In the genomic region with DNA sequence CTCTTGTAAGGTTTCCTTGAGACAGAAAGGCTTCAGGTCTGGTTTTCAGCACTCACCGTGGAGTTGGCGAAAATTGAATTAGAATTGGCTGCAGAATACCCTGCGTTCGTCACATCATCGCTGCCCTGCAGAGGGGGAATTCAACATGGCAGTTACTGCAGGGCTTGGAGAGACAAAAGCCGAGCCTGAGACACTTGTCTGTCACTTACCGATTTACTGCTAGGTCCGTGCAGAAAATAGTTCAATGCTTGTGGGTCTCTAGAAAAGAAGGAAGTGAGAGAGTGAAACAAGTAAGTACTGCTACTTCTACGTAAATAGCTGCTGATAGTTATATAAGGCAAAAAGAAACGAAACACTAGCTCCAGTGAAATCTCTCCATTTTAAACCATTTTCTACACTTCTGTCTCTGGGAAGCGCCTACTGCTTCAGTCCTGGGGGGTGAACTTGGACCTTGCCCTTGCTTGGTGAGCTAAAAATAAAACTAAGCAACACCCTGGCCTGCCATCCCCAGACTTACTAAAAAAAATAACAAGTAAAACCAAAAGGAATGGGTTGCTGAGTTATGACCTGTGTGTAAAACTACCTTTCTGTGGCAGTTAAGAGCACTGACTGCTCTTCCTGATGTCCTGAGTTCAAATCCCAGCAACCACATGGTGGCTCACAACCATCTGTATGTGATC, we compare ENCODE assay signal across 14 mouse cellular contexts. TPM values are rescaled to one million over a fixed set of nuclear protein-coding genes. Genes with fewer than 3 reads are reported as not detected.
A peak's percentile ranks its signal among the peaks of the same experiment; 100 is the strongest.
DNase-seq lines count a peak whose midpoint lies in the region; ATAC-seq and TF ChIP-seq lines count a peak whose summit lies in the region.
"Had no signal": no experiment of that assay in that cellular context is flagged by ENCODE, and none has a peak within 500 bp of the region (broad histone marks: within the 10 kb centered on the region; RNA-seq: fewer than 3 reads in every experiment).

No protein-coding gene starts in this region.

- DNase-seq in kidney, adult 2 months, result peak; percentile 73
- DNase-seq in thymus, postnatal 0 days (ENCODE audit: low spot score), result peak; percentile 18
- no peak for DNase-seq in thymus, postnatal 10 days (ENCODE audit: low spot score in 2 of 2)
- DNase-seq in left cerebral cortex, postnatal 10 days (ENCODE audit: extremely low spot score in 1 of 2, low spot score in 2 of 2), result no peak
- DNase-seq: cerebellum, postnatal 10 days; gastrocnemius, postnatal 10 days; lung, postnatal 36 days; right cerebral cortex, postnatal 4 days had no signal

- H3K27me3 ChIP-seq in kidney, adult 2 months (replicated peaks; ENCODE audit: control insufficient read depth, insufficient read depth, low read length), result no peaks in the 10 kb centered on the region
- no peaks in the 10 kb centered on the region for H3K27me3 ChIP-seq in kidney, embryonic 14.5 days (ENCODE audit: control insufficient read depth, insufficient read depth, low read length)
- H3K27me3 ChIP-seq in forebrain, embryonic 13.5 days, result no peaks in the 10 kb centered on the region
- no peaks in the 10 kb centered on the region for H3K27me3 ChIP-seq in intestine, embryonic 16.5 days (replicated peaks; ENCODE audit: control insufficient read depth, insufficient read depth, low read length)
- H3K27me3 ChIP-seq: embryonic facial prominence, embryonic 12.5 days; heart, embryonic 15.5 days had no signal

- WGBS in kidney, adult 2 months, result 60% methylated on average over 11 of the region's 11 CpGs
- 89% methylated on average over 11 of the region's 11 CpGs for WGBS in kidney, embryonic 14.5 days
- 89% methylated on average over 11 of the region's 11 CpGs for WGBS in forebrain, embryonic 13.5 days
- 88% methylated on average over 11 of the region's 11 CpGs for WGBS in intestine, embryonic 16.5 days

- no peaks in the 10 kb centered on the region for H3K9me3 ChIP-seq in kidney, embryonic 14.5 days (ENCODE audit: control insufficient read depth, low read length)
- no peaks in the 10 kb centered on the region for H3K9me3 ChIP-seq in forebrain, embryonic 13.5 days (replicated peaks)
- H3K9me3 ChIP-seq in intestine, embryonic 16.5 days (ENCODE audit: control insufficient read depth, low read length), result no peaks in the 10 kb centered on the region
- H3K9me3 ChIP-seq: embryonic facial prominence, embryonic 12.5 days; heart, embryonic 15.5 days had no signal

- no peak for TF ChIP-seq POLR2A in kidney, adult 2 months (IDR thresholded peaks at IDR 0.05; ENCODE audit: low read depth, low read length)

- H3K4me3 ChIP-seq in kidney, adult 2 months (ENCODE audit: insufficient read depth, low read depth, low read length), result no peak overlapping the region
- no peak overlapping the region for H3K4me3 ChIP-seq in kidney, embryonic 14.5 days (ENCODE audit: low read length)
- no peak overlapping the region for H3K4me3 ChIP-seq in forebrain, embryonic 13.5 days
- H3K4me3 ChIP-seq in intestine, embryonic 16.5 days (ENCODE audit: low read length), result no peak overlapping the region
- H3K4me3 ChIP-seq: embryonic facial prominence, embryonic 12.5 days; heart, embryonic 15.5 days had no signal

- intact Hi-C loops in left cerebral cortex, postnatal 10 days (cut with DNase I), result no loop called here

- H3K27ac ChIP-seq in kidney, adult 2 months (ENCODE audit: insufficient read depth, low read depth, low read length), result peak overlapping the region; percentile 18; the same call in 1 of the 2 replicates
- no peak overlapping the region for H3K27ac ChIP-seq in kidney, embryonic 14.5 days (ENCODE audit: low read depth, low read length)
- no peak overlapping the region for H3K27ac ChIP-seq in forebrain, embryonic 13.5 days
- H3K27ac ChIP-seq in intestine, embryonic 16.5 days (ENCODE audit: low read length), result no peak overlapping the region
- H3K27ac ChIP-seq: embryonic facial prominence, embryonic 12.5 days; heart, embryonic 15.5 days had no signal

- H3K36me3 ChIP-seq in kidney, adult 2 months (ENCODE audit: control insufficient read depth, insufficient read depth, low read length), result no peaks in the 10 kb centered on the region; the same call in none of the 2 replicates
- H3K36me3 ChIP-seq in kidney, embryonic 14.5 days (ENCODE audit: control insufficient read depth, insufficient read depth, low read length), result peaks cover 14% of the 10 kb centered on the region
- peaks cover 40% of the 10 kb centered on the region for H3K36me3 ChIP-seq in forebrain, embryonic 13.5 days (ENCODE audit: poor library complexity, severe bottlenecking)
- H3K36me3 ChIP-seq in intestine, embryonic 16.5 days (ENCODE audit: control insufficient read depth, insufficient read depth, low read length), result peaks cover 18% of the 10 kb centered on the region

- ATAC-seq in kidney, embryonic 14.5 days (ENCODE audit: low FRiP score, low TSS enrichment), result no peak
- ATAC-seq in megakaryocyte, adult 5-6 weeks (ENCODE audit: poor library complexity, severe bottlenecking), result peak; percentile 60
- no peak for ATAC-seq in forebrain, embryonic 13.5 days
- no peak for ATAC-seq in intestine, embryonic 16.5 days

- no peak overlapping the region for H3K4me2 ChIP-seq in kidney, embryonic 14.5 days (replicated peaks; ENCODE audit: low read depth, low read length)
- H3K4me2 ChIP-seq in forebrain, embryonic 13.5 days, result no peak overlapping the region
- H3K4me2 ChIP-seq in intestine, embryonic 16.5 days (ENCODE audit: low read depth, low read length), result no peak overlapping the region
- H3K4me2 ChIP-seq: embryonic facial prominence, embryonic 12.5 days; heart, embryonic 15.5 days had no signal

- H3K9ac ChIP-seq in kidney, embryonic 14.5 days (ENCODE audit: low read depth, low read length), result no peak overlapping the region
- H3K9ac ChIP-seq in forebrain, embryonic 13.5 days, result no peak overlapping the region
- no peak overlapping the region for H3K9ac ChIP-seq in intestine, embryonic 16.5 days (ENCODE audit: low read depth, low read length)
- H3K9ac ChIP-seq: embryonic facial prominence, embryonic 12.5 days; heart, embryonic 15.5 days had no signal

- no peak for TF ChIP-seq CTCF in kidney, adult 2 months (conservative IDR thresholded peaks at IDR 0.05; ENCODE audit: insufficient read depth, insufficient read length, low read depth, low read length)

- peaks cover 25% of the 10 kb centered on the region for H3K4me1 ChIP-seq in kidney, adult 2 months (ENCODE audit: control insufficient read depth, insufficient read depth, low read length)
- H3K4me1 ChIP-seq in kidney, embryonic 14.5 days (ENCODE audit: control insufficient read depth, insufficient read depth, low read length), result peaks cover 7% of the 10 kb centered on the region
- 0 out of 2 replicates have a peak, but pooled peaks cover 2% of the 10 kb centered on the region for H3K4me1 ChIP-seq in forebrain, embryonic 13.5 days
- no peaks in the 10 kb centered on the region for H3K4me1 ChIP-seq in intestine, embryonic 16.5 days (ENCODE audit: control insufficient read depth, insufficient read depth, low read length)

RNA-seq across cellular contexts. Expression of a gene that starts 28.3 kb away (rescaled TPM):
- 11.4 and 11.8 TPM in 2 replicates for polyA plus RNA-seq in kidney, adult 2 months (2012; rRNA removed)
- 2.6 and 5.2 TPM in 2 replicates for polyA plus RNA-seq in kidney, embryonic 14.5 days (2014; fragmentation: Nextera tagmentation; extraction: Ambion mirVana)
- 4.5 and 5.6 TPM in 2 replicates for polyA plus RNA-seq in thymus, postnatal 0 days (2015; fragmentation: Nextera tagmentation; extraction: Ambion mirVana)
- 25.2 and 32.4 TPM in 2 replicates for total RNA-seq in megakaryocyte, adult 5-6 weeks (2015)
- total RNA-seq in megakaryocyte, adult 5-6 weeks (2017), result 20.3 and 21.1 TPM in 2 replicates
- polyA plus RNA-seq in forebrain, embryonic 13.5 days (2015; fragmentation: Nextera tagmentation; extraction: Ambion mirVana), result 5.2 and 5.8 TPM in 2 replicates
- 10 to 100 TPM; 36.5 to 36.6 TPM for total RNA-seq in left cerebral cortex, postnatal 10 days (2021)
- polyA plus RNA-seq in intestine, embryonic 16.5 days (2015; fragmentation: Nextera tagmentation; extraction: Ambion mirVana), result 3.0 TPM in 2 replicates

RNA-seq across cellular contexts. Expression of a gene that starts 47.5 kb away (rescaled TPM):
- 30.5 and 38.4 TPM in 2 replicates for polyA plus RNA-seq in kidney, adult 2 months (2012; rRNA removed)
- polyA plus RNA-seq in kidney, embryonic 14.5 days (2014; fragmentation: Nextera tagmentation; extraction: Ambion mirVana), result 139 and 164 TPM in 2 replicates
- polyA plus RNA-seq in thymus, postnatal 0 days (2015; fragmentation: Nextera tagmentation; extraction: Ambion mirVana), result 136 and 137 TPM in 2 replicates
- total RNA-seq in megakaryocyte, adult 5-6 weeks (2015), result 57.4 and 63.0 TPM in 2 replicates
- 78.5 and 81.4 TPM in 2 replicates for total RNA-seq in megakaryocyte, adult 5-6 weeks (2017)
- polyA plus RNA-seq in forebrain, embryonic 13.5 days (2015; fragmentation: Nextera tagmentation; extraction: Ambion mirVana), result 142 and 143 TPM in 2 replicates
- 10 to 100 TPM; 46.5 to 52.7 TPM for total RNA-seq in left cerebral cortex, postnatal 10 days (2021)
- 142 and 153 TPM in 2 replicates for polyA plus RNA-seq in intestine, embryonic 16.5 days (2015; fragmentation: Nextera tagmentation; extraction: Ambion mirVana)

RNA-seq across cellular contexts. Expression of a gene that starts 57.6 kb away (rescaled TPM):
- 131 and 174 TPM in 2 replicates for polyA plus RNA-seq in kidney, adult 2 months (2012; rRNA removed)
- polyA plus RNA-seq in kidney, embryonic 14.5 days (2014; fragmentation: Nextera tagmentation; extraction: Ambion mirVana), result 73.6 and 92.5 TPM in 2 replicates
- polyA plus RNA-seq in thymus, postnatal 0 days (2015; fragmentation: Nextera tagmentation; extraction: Ambion mirVana), result 112 and 116 TPM in 2 replicates
- total RNA-seq in megakaryocyte, adult 5-6 weeks (2015), result 8.1 and 8.8 TPM in 2 replicates
- 5.5 and 10.7 TPM in 2 replicates for total RNA-seq in megakaryocyte, adult 5-6 weeks (2017)
- polyA plus RNA-seq in forebrain, embryonic 13.5 days (2015; fragmentation: Nextera tagmentation; extraction: Ambion mirVana), result 64.2 and 69.0 TPM in 2 replicates
- total RNA-seq in left cerebral cortex, postnatal 10 days (2021), result 10 to 100 TPM; 13.4 to 14.5 TPM
- 102 and 104 TPM in 2 replicates for polyA plus RNA-seq in intestine, embryonic 16.5 days (2015; fragmentation: Nextera tagmentation; extraction: Ambion mirVana)

Comparison
In these comparisons a context has a peak if more than half of its experiments do, and no peak if none do; other contexts are left out.
1. DNase-seq: peak in kidney, adult 2 months (single experiment) and thymus, postnatal 0 days (single experiment); none in thymus, postnatal 10 days (0 of 2) and left cerebral cortex, postnatal 10 days (0 of 2).